Mouse (Mus musculus): ENCODE measurements at regions not wholly inside any gene's neighbourhood (a gene's known extent, or its start where the extent isn't known, plus 50 kb on each side); places are given as distances from the start of the nearest gene placed in this dataset.

GRCm38 (mm10) chr3:153121934-153122333 is 139.9 kb upstream of the St6galnac5 start:
- no peak for TF ChIP-seq POLR2A (IDR thresholded peaks at IDR 0.05; ENCODE audit: insufficient read depth, low read length)
- TF ChIP-seq EP300 (IDR thresholded peaks at IDR 0.05; ENCODE audit: insufficient read depth, low read depth, low read length): no peak

All from ES-Bruce4 (cell line).